Mouse (Mus musculus) CH12.LX (cell line): ENCODE data around the gene Spty2d1.

ENCODE experiments used
- CHD2 ChIP-seq: IDR thresholded peaks from 2 replicates; pipeline ENCODE4 v1.6.1; 2011; ENCODE audit warnings: low read length, improper control_type of control experiment
- CTCF ChIP-seq, 2 experiments: IDR thresholded peaks in 1 of 2; conservative IDR thresholded peaks in 1 of 2; 2 replicates each; pipeline ENCODE4 v1.5.1; 2011 to 2012; ENCODE audit warnings: low read depth in 2 of 2, low read length in 2 of 2, improper control_type of control experiment in 1 of 2, inconsistent platforms in 1 of 2, mild to moderate bottlenecking in 1 of 2, moderate library complexity in 1 of 2
- EP300 ChIP-seq: IDR thresholded peaks from 2 replicates; pipeline ENCODE4 v1.6.1; 2011; ENCODE audit warnings: low read length, improper control_type of control experiment
- ETS1 ChIP-seq: conservative IDR thresholded peaks from 2 replicates; pipeline ENCODE4 v1.6.1; 2012; ENCODE audit warnings: low read depth, mild to moderate bottlenecking, inconsistent platforms, low read length, improper control_type of control experiment, moderate library complexity
- JUN ChIP-seq: IDR thresholded peaks from 2 replicates; pipeline ENCODE4 v1.6.1; 2011; ENCODE audit warnings: low read depth, mild to moderate bottlenecking, low read length, improper control_type of control experiment, moderate library complexity; ENCODE audit not compliant: insufficient read depth
- MXI1 ChIP-seq: IDR thresholded peaks from 2 replicates; pipeline ENCODE4 v1.6.1; 2011; ENCODE audit warnings: mild to moderate bottlenecking, low read depth, low read length, improper control_type of control experiment
- POLR2A ChIP-seq: IDR thresholded peaks from 2 replicates; pipeline ENCODE4 v1.6.1; 2011; ENCODE audit warnings: low read depth, mild to moderate bottlenecking, improper control_type of control experiment, low read length
- POLR2AphosphoS2 ChIP-seq: IDR thresholded peaks from 2 replicates; pipeline ENCODE4 v1.6.1; 2011; ENCODE audit warnings: low read depth, low read length, improper control_type of control experiment
- RAD21 ChIP-seq: IDR thresholded peaks from 2 replicates; pipeline ENCODE4 v1.6.1; 2011; ENCODE audit warnings: low read depth, mild to moderate bottlenecking, low read length, improper control_type of control experiment, moderate library complexity
- SIN3A ChIP-seq: IDR thresholded peaks from 2 replicates; pipeline ENCODE4 v1.6.1; 2012; ENCODE audit warnings: low read length, improper control_type of control experiment, inconsistent platforms
- SMC3 ChIP-seq: IDR thresholded peaks from 2 replicates; pipeline ENCODE4 v1.6.1; 2011; ENCODE audit warnings: low read depth, low read length, improper control_type of control experiment
- UBTF ChIP-seq: IDR thresholded peaks from 2 replicates; pipeline ENCODE4 v1.6.1; 2012; ENCODE audit warnings: low read depth, mild to moderate bottlenecking, inconsistent platforms, low read length, improper control_type of control experiment, moderate library complexity
- ZC3H11A ChIP-seq: IDR thresholded peaks from 2 replicates; pipeline ENCODE4 v1.6.1; 2012; ENCODE audit warnings: low read depth, mild to moderate bottlenecking, inconsistent platforms, low read length, improper control_type of control experiment
- ZMIZ1 ChIP-seq: IDR thresholded peaks from 2 replicates; pipeline ENCODE4 v1.6.1; 2012; ENCODE audit warnings: low read depth, mild to moderate bottlenecking, inconsistent platforms, low read length, improper control_type of control experiment

GRCm38 (mm10) chr7:46975456-46975855 lies 32.8 kb downstream of the Spty2d1 start:
- TF ChIP-seq MXI1 (no peak), POLR2AphosphoS2 (no peak), UBTF (no peak), CHD2 (no peak), ETS1 (no peak), POLR2A (no peak), CTCF (conservative IDR thresholded peaks at IDR 0.05 in 1 of 2, IDR thresholded peaks at IDR 0.05 in 1 of 2; ENCODE audit: low read depth in 2 of 2, low read length in 2 of 2) (no peak), ZC3H11A (no peak), SIN3A (no peak), SMC3 (no peak), ZMIZ1 (no peak), JUN (no peak), RAD21 (no peak), EP300 (no peak)
